Mouse (Mus musculus): ENCODE measurements around the gene Il23a.
"Not testable (repeated sequence)": the region's sequence is repeated elsewhere in the genome, so short reads cannot be mapped to it uniquely, and the experiment has no call there.

Gene Il23a

GRCm38 (mm10) chr10:128263393-128264310 is 34.9 kb downstream of the Il23a start:
- no peak for DNase-seq (ENCODE audit: low spot score in 2 of 2)

- DNase-seq (ENCODE audit: low spot score in 2 of 2) = no peak
Observed at GRCm38 (mm10) chr10:128262300-128262699, 36.3 kb downstream of the Il23a start.

GRCm38 (mm10) chr10:128260376-128260775 is 38.2 kb downstream of the Il23a start:
- DNase-seq (ENCODE audit: low spot score in 2 of 2) = not testable (repeated sequence)

- DNase-seq (ENCODE audit: low spot score in 2 of 2) = no peak
Observed at GRCm38 (mm10) chr10:128259946-128260345, 38.6 kb downstream of the Il23a start.

- DNase-seq (ENCODE audit: low spot score in 2 of 2) = no peak
Observed at GRCm38 (mm10) chr10:128258953-128259352, 39.6 kb downstream of the Il23a start.

GRCm38 (mm10) chr10:128256328-128256727 is 42.2 kb downstream of the Il23a start:
- no peak for DNase-seq (ENCODE audit: low spot score in 2 of 2)

GRCm38 (mm10) chr10:128255925-128256324 is 42.6 kb downstream of the Il23a start:
- DNase-seq (ENCODE audit: low spot score in 2 of 2) = no peak

- DNase-seq (ENCODE audit: low spot score in 2 of 2) = no peak
Observed at GRCm38 (mm10) chr10:128253677-128254255, 44.8 kb downstream of the Il23a start, which contains the start of gene Apon. TSS of gene Apon (plus strand) at chr10:128254096.

GRCm38 (mm10) chr10:128250565-128250964 is 48.0 kb downstream of the Il23a start:
- DNase-seq (ENCODE audit: low spot score in 2 of 2) = no peak

- DNase-seq (ENCODE audit: low spot score in 2 of 2) = peak in 1 of 2 experiments; percentile 47
Observed at GRCm38 (mm10) chr10:128247020-128247732, 51.4 kb downstream of the Il23a start.

Data from urinary bladder, postnatal 36 days (tissue).